Mouse (Mus musculus) limb, embryonic 15.5 days (tissue): ENCODE results near the gene Tmem220. TPM values are rescaled to one million over a fixed set of nuclear protein-coding genes. Genes with fewer than 3 reads are reported as not detected.

Experiments
- ATAC-seq: fragments of 200-750 bp; cut with Nextera tagmentation; 2 replicates; pipeline ENCODE4 v1.8.0; 2017; ENCODE audit warnings: low read depth, moderate TSS enrichment; ENCODE audit not compliant: insufficient number of reproducible peaks, low FRiP score, low TSS enrichment
- H3K27ac ChIP-seq: fragments of 300-500 bp; sonication (generic); 2 replicates; pipeline ENCODE4 v1.5.1; 2015; ENCODE audit warnings: moderate library complexity, mild to moderate bottlenecking, inconsistent platforms
- H3K27me3 ChIP-seq: fragments of 300-500 bp; sonication (generic); 2 replicates; pipeline ENCODE4 v1.6.1; 2015; ENCODE audit warnings: inconsistent platforms
- H3K36me3 ChIP-seq: fragments of 300-500 bp; sonication (generic); 2 replicates; pipeline ENCODE4 v1.6.1; 2015; ENCODE audit warnings: inconsistent platforms
- H3K4me1 ChIP-seq: fragments of 300-500 bp; sonication (generic); 2 replicates; pipeline ENCODE4 v1.6.1; 2015; ENCODE audit warnings: inconsistent platforms
- H3K4me2 ChIP-seq: fragments of 300-500 bp; sonication (generic); 2 replicates; pipeline ENCODE4 v1.6.1; 2015; ENCODE audit warnings: mild to moderate bottlenecking, inconsistent platforms
- H3K4me3 ChIP-seq: fragments of 300-500 bp; sonication (generic); 2 replicates; pipeline ENCODE4 v1.5.1; 2015; ENCODE audit warnings: mild to moderate bottlenecking, inconsistent platforms
- H3K9ac ChIP-seq: fragments of 300-500 bp; sonication (generic); 2 replicates; pipeline ENCODE4 v1.6.1; 2015; ENCODE audit warnings: inconsistent platforms
- H3K9me3 ChIP-seq: fragments of 300-500 bp; sonication (generic); 2 replicates; pipeline ENCODE4 v1.6.1; 2016; ENCODE audit warnings: inconsistent platforms
- WGBS: fragments of 180-500 bp; shearing (Covaris S2); methylation state at CpG from one replicate; pipeline ENCODE4 v1.1.7; 2015; 5-methylcytosine and 5-hydroxymethylcytosine counted together
- polyA plus RNA-seq: library from polyadenylated mRNA; unstranded; fragments of >200 nt; fragmentation: Nextera tagmentation; extraction: Ambion mirVana; gene quantifications from 2 replicates; pipeline ENCODE4 v1.2.1, GENCODE M21; 2015

Gene Tmem220
- polyA plus RNA-seq, result 1.1 and 2.3 TPM in 2 replicates

DNA sequence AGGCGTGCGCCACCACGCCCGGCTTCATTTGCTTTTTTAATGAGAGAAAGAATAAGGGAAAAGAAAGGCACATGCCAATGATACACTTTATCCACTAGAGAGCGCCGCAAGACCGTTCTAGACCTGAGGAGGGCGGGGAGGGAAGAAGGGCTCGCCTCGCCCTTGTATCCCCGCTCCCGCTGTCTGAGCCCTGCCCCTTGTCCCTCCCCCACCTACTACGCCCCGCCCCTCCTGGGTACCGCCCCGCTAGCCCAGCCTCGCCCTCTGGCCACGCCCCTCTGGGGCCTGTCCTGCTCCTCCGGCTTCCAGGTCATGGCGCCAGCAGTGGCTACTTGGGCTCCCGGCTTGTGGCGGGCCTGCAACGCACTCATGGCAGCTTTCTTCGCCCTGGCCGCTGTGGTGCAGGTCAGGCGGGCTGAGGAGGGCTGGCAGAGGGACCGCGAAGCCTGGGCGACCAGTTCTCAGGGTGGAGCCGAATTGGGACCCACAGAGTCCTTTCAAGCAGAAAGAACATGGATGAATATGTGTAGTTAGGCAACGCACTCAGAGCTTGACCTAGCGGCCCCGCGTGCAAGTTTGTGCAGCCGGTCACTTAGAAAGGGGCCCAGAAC is at the start of gene Tmem220:
Gene Tmem220, plus strand, starts transcription at position 288 of the 611 bp plus-strand sequence.
- Histone ChIP-seq H3K9me3 (no peaks in the 10 kb centered on the region), H3K4me3 (peak within 1 kb of the TSS; percentile 59), H3K4me2 (peak within 1 kb of the TSS; percentile 77), H3K9ac (peak within 1 kb of the TSS; percentile 54), H3K4me1 (no peaks in the 10 kb centered on the region; the same call in 1 of the 2 replicates), H3K36me3 (no peaks in the 10 kb centered on the region), H3K27ac (no peak within 1 kb of the TSS; the same call in 1 of the 2 replicates), H3K27me3 (0 out of 2 replicates have a peak, but pooled peaks cover 3% of the 10 kb centered on the region)
- peak; percentile 95 for ATAC-seq
- 2% methylated on average over 35 of the region's 35 CpGs for WGBS

GRCm38 (mm10) chr11:66975606-66976330 is 49.2 kb upstream of the Tmem220 start:
- H3K9ac ChIP-seq, result no peak overlapping the region
- no peak overlapping the region for H3K27ac ChIP-seq
- ATAC-seq, result no peak
- 91% methylated on average over 7 of the region's 7 CpGs for WGBS
- no peak overlapping the region for H3K4me3 ChIP-seq
- H3K36me3 ChIP-seq, result no peaks in the 10 kb centered on the region
- 0 out of 2 replicates have a peak, but pooled peaks cover 3% of the 10 kb centered on the region for H3K4me1 ChIP-seq
- H3K4me2 ChIP-seq, result no peak overlapping the region
- H3K9me3 ChIP-seq, result no peaks in the 10 kb centered on the region; the same call in 1 of the 2 replicates
- H3K27me3 ChIP-seq, result no peaks in the 10 kb centered on the region

- Histone ChIP-seq H3K4me1 (peaks cover 13% of the 10 kb centered on the region), H3K9ac (no peak overlapping the region), H3K27me3 (no peaks in the 10 kb centered on the region), H3K4me2 (no peak overlapping the region), H3K9me3 (no peaks in the 10 kb centered on the region; the same call in 1 of the 2 replicates), H3K36me3 (no peaks in the 10 kb centered on the region), H3K4me3 (no peak overlapping the region), H3K27ac (no peak overlapping the region)
- ATAC-seq, result no peak
- WGBS, result 65% methylated on average over 15 of the region's 15 CpGs
Observed at GRCm38 (mm10) chr11:66981336-66982115, 43.4 kb upstream of the Tmem220 start.

GRCm38 (mm10) chr11:66982794-66983193 is 42.2 kb upstream of the Tmem220 start:
- Histone ChIP-seq H3K27ac (no peak overlapping the region), H3K4me2 (no peak overlapping the region), H3K4me1 (peaks cover 13% of the 10 kb centered on the region), H3K9ac (no peak overlapping the region), H3K4me3 (no peak overlapping the region), H3K27me3 (no peaks in the 10 kb centered on the region), H3K9me3 (no peaks in the 10 kb centered on the region), H3K36me3 (no peaks in the 10 kb centered on the region)
- 50% methylated on average over 6 of the region's 6 CpGs for WGBS
- ATAC-seq, result no peak

- H3K27ac ChIP-seq, result peak overlapping the region; percentile 66
- no peak for ATAC-seq
- 40% methylated on average over 11 of the region's 11 CpGs for WGBS
Observed at GRCm38 (mm10) chr11:66983422-66984164, 41.4 kb upstream of the Tmem220 start.

GRCm38 (mm10) chr11:66984165-66985135 is 40.5 kb upstream of the Tmem220 start:
- ATAC-seq, result no peak
- Histone ChIP-seq H3K4me2 (peak overlapping the region; percentile 72), H3K36me3 (no peaks in the 10 kb centered on the region), H3K27ac (peak overlapping the region; percentile 66), H3K9ac (peak overlapping the region; percentile 28; the same call in 1 of the 2 replicates), H3K4me1 (peaks cover 13% of the 10 kb centered on the region), H3K27me3 (no peaks in the 10 kb centered on the region), H3K9me3 (no peaks in the 10 kb centered on the region), H3K4me3 (peak overlapping the region; percentile 45)
- WGBS, result 5% methylated on average over 28 of the region's 28 CpGs

More at GRCm38 (mm10) chr11:66983422-66984164, 41.4 kb upstream of the Tmem220 start:
- Histone ChIP-seq H3K4me2 (no peak overlapping the region), H3K4me1 (peaks cover 13% of the 10 kb centered on the region), H3K27me3 (no peaks in the 10 kb centered on the region), H3K4me3 (no peak overlapping the region), H3K9ac (no peak overlapping the region), H3K36me3 (no peaks in the 10 kb centered on the region), H3K9me3 (no peaks in the 10 kb centered on the region)

GRCm38 (mm10) chr11:66985136-66985702 is 39.7 kb upstream of the Tmem220 start:
- Histone ChIP-seq H3K9me3 (no peaks in the 10 kb centered on the region), H3K27ac (no peak overlapping the region), H3K4me2 (peak overlapping the region; percentile 72), H3K4me3 (peak overlapping the region; percentile 45), H3K27me3 (no peaks in the 10 kb centered on the region), H3K4me1 (peaks cover 13% of the 10 kb centered on the region), H3K9ac (no peak overlapping the region), H3K36me3 (no peaks in the 10 kb centered on the region)
- no peak for ATAC-seq
- 25% methylated on average over 11 of the region's 11 CpGs for WGBS

DNA sequence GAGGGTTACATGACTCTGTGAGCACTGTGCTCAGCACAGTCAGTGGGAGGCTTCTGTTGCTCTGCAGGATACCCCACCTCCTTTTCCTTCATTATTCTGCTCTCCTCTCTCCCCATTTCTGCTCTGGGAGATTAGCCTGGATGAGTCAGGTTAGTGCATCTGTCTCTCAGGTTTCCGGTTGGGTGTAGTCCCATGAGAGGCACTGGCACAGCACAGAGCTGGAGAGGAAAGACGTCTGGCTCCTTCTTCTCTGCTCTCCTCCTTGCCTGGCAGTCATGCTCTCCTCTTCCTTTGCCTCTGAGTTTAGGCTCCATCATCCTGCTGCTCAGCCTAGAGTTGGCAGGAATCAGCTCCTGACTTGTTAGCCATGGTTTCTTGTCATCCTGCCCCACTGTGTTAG is 32.8 kb upstream of the Tmem220 start:
- ATAC-seq, result no peak
- H3K4me1 ChIP-seq, result no peaks in the 10 kb centered on the region
- 80% methylated on average over 2 of the region's 2 CpGs for WGBS
- no peak overlapping the region for H3K4me3 ChIP-seq
- no peaks in the 10 kb centered on the region for H3K36me3 ChIP-seq
- no peak overlapping the region for H3K9ac ChIP-seq
- H3K27ac ChIP-seq, result no peak overlapping the region
- H3K4me2 ChIP-seq, result no peak overlapping the region
- H3K27me3 ChIP-seq, result no peaks in the 10 kb centered on the region
- H3K9me3 ChIP-seq, result no peaks in the 10 kb centered on the region

DNA sequence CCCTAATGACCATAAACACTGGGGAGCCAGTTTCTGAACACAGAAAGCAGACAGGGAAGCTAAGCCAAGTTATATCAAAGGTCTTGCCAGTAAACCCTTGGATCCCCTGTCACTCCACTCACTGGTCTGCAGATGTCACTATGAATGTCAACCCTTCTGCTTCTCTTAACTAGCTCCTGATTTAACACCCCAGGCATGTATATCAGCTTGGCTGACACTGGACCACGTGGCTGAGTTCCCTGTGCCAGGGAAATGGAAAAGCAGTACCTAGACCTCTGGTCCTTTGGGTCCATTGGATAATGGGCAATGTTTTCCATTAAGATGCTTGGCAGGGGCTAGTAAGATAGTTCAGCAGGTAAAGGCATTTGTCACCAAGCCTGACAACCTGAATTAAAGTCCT is 31.3 kb upstream of the Tmem220 start:
- no peaks in the 10 kb centered on the region for H3K4me1 ChIP-seq
- H3K36me3 ChIP-seq, result no peaks in the 10 kb centered on the region
- H3K4me3 ChIP-seq, result no peak overlapping the region
- no peaks in the 10 kb centered on the region for H3K9me3 ChIP-seq
- WGBS, result 36% methylated on average over 1 of the region's 1 CpGs
- no peaks in the 10 kb centered on the region for H3K27me3 ChIP-seq
- ATAC-seq, result no peak
- H3K4me2 ChIP-seq, result no peak overlapping the region
- no peak overlapping the region for H3K9ac ChIP-seq
- H3K27ac ChIP-seq, result no peak overlapping the region

- 68% methylated on average over 4 of the region's 4 CpGs for WGBS
- no peak for ATAC-seq
Observed at GRCm38 (mm10) chr11:66996446-66996845, 28.5 kb upstream of the Tmem220 start.

More at GRCm38 (mm10) chr11:66996446-66996845, 28.5 kb upstream of the Tmem220 start:
- Histone ChIP-seq H3K9me3 (no peaks in the 10 kb centered on the region), H3K27me3 (no peaks in the 10 kb centered on the region), H3K36me3 (no peaks in the 10 kb centered on the region), H3K4me1 (peaks cover 7% of the 10 kb centered on the region), H3K9ac (no peak overlapping the region), H3K4me3 (no peak overlapping the region), H3K4me2 (no peak overlapping the region), H3K27ac (no peak overlapping the region)
